Mouse (Mus musculus): ENCODE measurements around the gene Mtch2. TPM values are rescaled to one million over a fixed set of nuclear protein-coding genes. Genes with fewer than 3 reads are reported as not detected.

Mtch2 gene
- 207 and 210 TPM in 2 replicates for polyA plus RNA-seq (2014; fragmentation: Nextera tagmentation; extraction: Ambion mirVana)

DNA sequence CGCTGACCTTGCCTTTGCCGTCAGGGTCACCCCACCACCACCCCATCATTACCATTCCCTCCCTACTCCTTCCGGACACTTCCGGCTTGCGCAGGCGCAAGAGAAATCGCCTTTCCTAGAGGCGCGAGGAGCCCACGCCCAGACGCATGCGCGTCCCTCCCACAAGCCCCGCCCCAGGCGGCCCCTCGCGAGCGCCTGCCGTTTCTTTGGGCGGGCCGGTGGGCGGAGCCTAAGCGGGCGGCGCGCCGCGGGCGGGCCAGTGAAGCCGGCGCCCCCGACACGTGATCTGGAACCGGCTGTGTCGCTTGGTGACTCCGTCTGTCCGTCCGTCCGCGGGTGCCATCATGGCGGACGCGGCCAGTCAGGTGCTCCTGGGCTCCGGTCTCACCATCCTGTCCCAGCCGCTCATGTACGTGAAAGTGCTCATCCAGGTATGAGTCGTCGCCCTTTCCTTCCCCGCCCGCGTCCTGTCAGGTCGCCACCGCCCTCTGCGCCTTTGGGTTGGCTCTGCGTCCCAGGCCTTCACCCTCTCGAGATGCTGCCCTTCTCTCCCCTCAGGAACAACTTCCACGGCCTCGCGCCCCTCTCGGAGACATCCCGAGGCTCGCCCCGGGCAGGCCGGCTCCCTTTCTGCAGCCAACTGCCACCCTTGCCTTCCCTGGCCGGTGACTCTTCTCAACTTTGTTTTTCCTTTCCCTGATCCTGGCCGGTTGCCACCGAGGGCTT is at the start of gene Mtch2:
Gene Mtch2, plus strand, starts transcription at position 201 of the 726 bp plus-strand sequence.
- peak within 1 kb of the TSS; percentile 82 for H3K9ac ChIP-seq (ENCODE audit: low read depth, low read length)
- H3K9me3 ChIP-seq (ENCODE audit: control insufficient read depth, low read length): no peaks in the 10 kb centered on the region
- H3K4me1 ChIP-seq (ENCODE audit: control insufficient read depth, insufficient read depth, low read length): peaks cover 13% of the 10 kb centered on the region
- peaks cover 31% of the 10 kb centered on the region for H3K36me3 ChIP-seq (ENCODE audit: control insufficient read depth, insufficient read depth, low read length)
- H3K27ac ChIP-seq (replicated peaks; ENCODE audit: low read depth, low read length): peak within 1 kb of the TSS; percentile 81
- DNase-seq (ENCODE audit: low spot score) (peak; percentile 98), ATAC-seq (ENCODE audit: low read depth) (peak; percentile 98)
- peak within 1 kb of the TSS; percentile 75 for H3K4me2 ChIP-seq (ENCODE audit: low read depth, low read length)
- H3K4me3 ChIP-seq (ENCODE audit: low read depth, low read length): peak within 1 kb of the TSS; percentile 82
- H3K27me3 ChIP-seq (replicated peaks; ENCODE audit: control insufficient read depth, insufficient read depth, low read length): no peaks in the 10 kb centered on the region
- under 1% methylated on average over 51 of the region's 67 CpGs for WGBS

DNA sequence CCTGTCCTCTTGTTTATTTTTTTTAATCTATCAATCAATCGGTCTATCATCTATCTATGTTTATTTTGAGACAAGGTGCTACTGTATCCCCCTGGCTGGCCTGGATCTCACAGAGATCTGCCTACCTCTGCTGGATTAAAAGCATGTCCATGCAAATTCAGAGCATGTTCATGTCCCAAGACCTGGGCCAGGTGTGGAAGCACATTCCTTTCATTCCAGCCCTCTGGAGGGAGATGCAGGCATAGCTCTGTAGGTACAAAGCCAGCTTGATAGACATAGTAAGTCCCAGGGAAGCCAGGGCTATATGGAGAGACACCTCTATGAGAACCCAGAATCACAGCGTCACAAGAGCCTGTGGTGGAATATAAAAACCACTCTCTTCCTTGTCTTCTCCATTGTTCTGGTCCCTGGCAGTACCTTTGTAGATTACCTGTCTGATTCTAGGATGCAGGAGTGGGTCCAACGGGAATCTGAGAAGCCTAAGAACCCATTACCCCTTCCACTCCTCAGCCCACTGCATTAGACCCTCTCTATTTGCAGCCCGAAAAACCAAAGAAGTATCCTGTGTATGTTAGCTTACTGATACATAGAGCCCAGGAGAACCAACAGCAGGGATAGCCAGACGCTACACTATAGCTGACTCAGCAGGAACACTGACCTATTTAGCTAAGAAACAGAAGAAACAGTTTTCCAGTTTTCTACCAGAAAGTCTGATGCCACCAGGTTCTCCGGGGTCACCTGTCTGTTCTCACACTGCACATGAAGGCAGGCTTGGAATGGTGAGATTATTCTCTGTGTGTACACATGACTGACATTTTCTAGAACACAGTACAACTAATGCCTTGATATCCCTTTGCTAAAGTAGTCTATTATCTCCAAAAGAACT is 38.5 kb upstream of the Mtch2 start:
- 81% methylated on average over 6 of the region's 6 CpGs for WGBS
- H3K4me2 ChIP-seq (ENCODE audit: low read depth, low read length): no peak overlapping the region

DNA sequence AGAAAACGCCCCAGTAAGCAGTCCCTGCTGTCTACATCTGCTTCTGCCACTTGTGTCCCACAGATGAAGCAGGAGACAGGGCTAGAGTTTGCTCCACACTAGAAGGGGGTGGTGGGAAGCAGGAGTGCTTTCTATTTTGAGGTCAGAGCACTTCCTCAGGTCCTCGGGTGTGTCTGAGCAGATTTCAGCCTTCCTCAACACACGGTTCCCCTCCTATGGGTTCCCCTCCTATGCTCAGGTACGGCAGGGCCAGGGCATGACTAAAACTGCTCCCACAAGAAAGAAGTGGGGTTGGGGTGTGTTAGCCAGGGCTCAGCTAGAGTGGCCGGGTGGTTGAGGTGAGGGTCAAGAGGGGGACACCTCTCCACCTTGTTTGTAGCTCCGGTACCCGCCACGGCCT is 36.2 kb upstream of the Mtch2 start:
- DNase-seq (ENCODE audit: low spot score) (no peak), ATAC-seq (ENCODE audit: low read depth) (no peak)
- Histone ChIP-seq H3K4me1 (ENCODE audit: control insufficient read depth, insufficient read depth, low read length) (no peaks in the 10 kb centered on the region), H3K4me2 (ENCODE audit: low read depth, low read length) (no peak overlapping the region), H3K27me3 (replicated peaks; ENCODE audit: control insufficient read depth, insufficient read depth, low read length) (no peaks in the 10 kb centered on the region), H3K27ac (replicated peaks; ENCODE audit: low read depth, low read length) (no peak overlapping the region), H3K9ac (ENCODE audit: low read depth, low read length) (no peak overlapping the region), H3K9me3 (ENCODE audit: control insufficient read depth, low read length) (no peaks in the 10 kb centered on the region), H3K4me3 (ENCODE audit: low read depth, low read length) (no peak overlapping the region), H3K36me3 (ENCODE audit: control insufficient read depth, insufficient read depth, low read length) (no peaks in the 10 kb centered on the region)
- WGBS: 88% methylated on average over 8 of the region's 8 CpGs

More for the DNA sequence above, 38.5 kb upstream of the Mtch2 start:
- no peaks in the 10 kb centered on the region for H3K27me3 ChIP-seq (replicated peaks; ENCODE audit: control insufficient read depth, insufficient read depth, low read length)
- H3K9ac ChIP-seq (ENCODE audit: low read depth, low read length): no peak overlapping the region
- DNase-seq (ENCODE audit: low spot score) (peak; percentile 9), ATAC-seq (ENCODE audit: low read depth) (no peak)
- no peak overlapping the region for H3K4me3 ChIP-seq (ENCODE audit: low read depth, low read length)
- no peaks in the 10 kb centered on the region for H3K9me3 ChIP-seq (ENCODE audit: control insufficient read depth, low read length)
- H3K27ac ChIP-seq (replicated peaks; ENCODE audit: low read depth, low read length): no peak overlapping the region
- H3K4me1 ChIP-seq (ENCODE audit: control insufficient read depth, insufficient read depth, low read length): no peaks in the 10 kb centered on the region
- H3K36me3 ChIP-seq (ENCODE audit: control insufficient read depth, insufficient read depth, low read length): no peaks in the 10 kb centered on the region

DNA sequence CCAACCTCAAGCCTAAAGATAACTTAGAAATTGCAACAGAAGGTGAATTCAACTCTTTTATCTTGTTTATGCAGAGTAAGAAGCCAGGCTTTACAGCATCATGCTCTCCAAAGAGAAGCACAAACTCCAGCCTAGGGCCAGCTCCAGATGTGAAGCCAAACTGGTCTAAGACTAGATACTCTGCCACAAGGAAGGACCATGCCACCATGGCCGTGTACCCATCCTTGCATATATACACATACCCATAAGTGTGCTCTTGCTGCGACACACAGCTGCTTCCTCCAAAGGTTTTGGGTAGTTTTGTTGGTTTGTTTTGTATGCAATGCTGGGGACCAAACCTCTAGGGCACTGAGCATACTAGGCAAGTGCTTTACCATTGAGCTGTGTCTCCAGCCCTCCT is 31.7 kb upstream of the Mtch2 start:
- Histone ChIP-seq H3K36me3 (ENCODE audit: control insufficient read depth, insufficient read depth, low read length) (no peaks in the 10 kb centered on the region), H3K27ac (replicated peaks; ENCODE audit: low read depth, low read length) (no peak overlapping the region), H3K9ac (ENCODE audit: low read depth, low read length) (no peak overlapping the region), H3K4me3 (ENCODE audit: low read depth, low read length) (no peak overlapping the region), H3K4me1 (ENCODE audit: control insufficient read depth, insufficient read depth, low read length) (no peaks in the 10 kb centered on the region), H3K27me3 (replicated peaks; ENCODE audit: control insufficient read depth, insufficient read depth, low read length) (no peaks in the 10 kb centered on the region), H3K4me2 (ENCODE audit: low read depth, low read length) (no peak overlapping the region), H3K9me3 (ENCODE audit: control insufficient read depth, low read length) (no peaks in the 10 kb centered on the region)
- 77% methylated on average over 2 of the region's 2 CpGs for WGBS
- ATAC-seq (ENCODE audit: low read depth): no peak
- DNase-seq (ENCODE audit: low spot score): no peak

DNA sequence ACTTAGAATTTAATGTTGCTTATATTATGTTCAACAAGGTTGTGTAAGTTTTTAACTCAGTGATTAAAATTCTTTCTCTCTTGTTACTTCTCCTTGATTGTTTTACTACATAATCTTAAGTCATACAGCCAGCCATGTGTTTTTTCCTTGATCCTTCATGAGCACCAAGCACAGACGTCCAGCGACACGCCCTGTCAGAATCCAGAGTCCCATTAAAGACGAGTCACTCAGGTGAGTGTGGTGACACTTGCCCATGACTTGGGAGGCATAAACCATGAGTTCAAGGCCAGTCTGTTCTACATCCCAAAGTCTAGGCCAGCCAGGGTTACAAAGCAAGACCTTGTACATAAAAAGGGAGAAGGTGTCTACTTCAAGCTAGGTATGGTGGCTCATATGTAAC is 30.8 kb upstream of the Mtch2 start:
- Histone ChIP-seq H3K4me1 (ENCODE audit: control insufficient read depth, insufficient read depth, low read length) (no peaks in the 10 kb centered on the region), H3K36me3 (ENCODE audit: control insufficient read depth, insufficient read depth, low read length) (no peaks in the 10 kb centered on the region), H3K9me3 (ENCODE audit: control insufficient read depth, low read length) (no peaks in the 10 kb centered on the region), H3K9ac (ENCODE audit: low read depth, low read length) (no peak overlapping the region), H3K27ac (replicated peaks; ENCODE audit: low read depth, low read length) (no peak overlapping the region), H3K4me3 (ENCODE audit: low read depth, low read length) (no peak overlapping the region), H3K27me3 (replicated peaks; ENCODE audit: control insufficient read depth, insufficient read depth, low read length) (no peaks in the 10 kb centered on the region), H3K4me2 (ENCODE audit: low read depth, low read length) (no peak overlapping the region)
- 75% methylated on average over 4 of the region's 4 CpGs for WGBS
- no peak for ATAC-seq (ENCODE audit: low read depth)
- DNase-seq (ENCODE audit: low spot score): no peak

DNA sequence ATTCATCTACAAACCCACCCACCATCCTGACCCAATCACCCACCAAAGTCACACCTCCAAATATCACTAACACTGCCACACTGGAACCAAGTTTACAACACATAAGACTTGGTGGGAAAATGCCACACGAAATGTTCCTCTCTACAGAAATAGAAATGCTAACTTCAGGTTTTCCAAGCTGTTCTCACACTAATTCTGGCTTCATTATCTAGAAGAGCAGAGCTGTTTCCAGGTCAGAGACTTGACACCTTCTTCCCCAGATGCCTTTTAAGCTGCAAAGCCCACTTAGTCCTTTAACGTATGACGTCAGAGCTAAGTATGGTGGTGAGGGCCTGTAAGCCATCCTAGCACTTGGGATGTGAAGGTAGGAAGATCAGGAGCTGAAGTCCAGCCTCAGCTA is 28.2 kb upstream of the Mtch2 start:
- H3K4me2 ChIP-seq (ENCODE audit: low read depth, low read length): no peak overlapping the region
- H3K27ac ChIP-seq (replicated peaks; ENCODE audit: low read depth, low read length): no peak overlapping the region
- 87% methylated on average over 3 of the region's 3 CpGs for whole genome bisulfite sequencing
- no peak overlapping the region for H3K4me3 ChIP-seq (ENCODE audit: low read depth, low read length)
- no peaks in the 10 kb centered on the region for H3K27me3 ChIP-seq (replicated peaks; ENCODE audit: control insufficient read depth, insufficient read depth, low read length)
- no peaks in the 10 kb centered on the region for H3K4me1 ChIP-seq (ENCODE audit: control insufficient read depth, insufficient read depth, low read length)
- no peak for ATAC-seq (ENCODE audit: low read depth)
- no peaks in the 10 kb centered on the region for H3K36me3 ChIP-seq (ENCODE audit: control insufficient read depth, insufficient read depth, low read length)
- H3K9me3 ChIP-seq (ENCODE audit: control insufficient read depth, low read length): no peaks in the 10 kb centered on the region
- H3K9ac ChIP-seq (ENCODE audit: low read depth, low read length): no peak overlapping the region
- DNase-seq (ENCODE audit: low spot score): no peak

DNA sequence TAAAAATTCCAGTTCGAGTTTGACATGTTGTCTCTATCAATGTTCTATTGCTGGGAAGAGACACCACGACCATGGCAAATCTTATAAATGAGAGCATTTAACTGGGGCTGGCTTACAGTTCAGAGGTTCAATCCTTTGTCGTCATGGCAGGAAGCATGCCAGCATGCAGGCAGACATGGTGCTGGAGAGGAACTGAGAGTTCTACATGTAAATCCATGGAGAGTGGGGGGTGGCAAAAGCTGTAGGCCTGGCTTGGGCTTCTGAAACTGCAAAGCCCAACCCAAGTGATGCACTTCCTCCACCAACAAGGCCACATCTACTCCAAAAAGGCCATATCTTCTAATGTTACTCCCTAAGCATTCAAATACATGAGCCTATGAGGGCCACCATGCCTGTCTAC is 26.1 kb upstream of the Mtch2 start:
- no peaks in the 10 kb centered on the region for H3K27me3 ChIP-seq (replicated peaks; ENCODE audit: control insufficient read depth, insufficient read depth, low read length)
- H3K9me3 ChIP-seq (ENCODE audit: control insufficient read depth, low read length): no peaks in the 10 kb centered on the region
- 67% methylated on average over 3 of the region's 3 CpGs for WGBS
- no peak overlapping the region for H3K4me2 ChIP-seq (ENCODE audit: low read depth, low read length)
- ATAC-seq (ENCODE audit: low read depth) (no peak), DNase-seq (ENCODE audit: low spot score) (no peak)
- no peak overlapping the region for H3K27ac ChIP-seq (replicated peaks; ENCODE audit: low read depth, low read length)
- H3K4me3 ChIP-seq (ENCODE audit: low read depth, low read length): no peak overlapping the region
- H3K36me3 ChIP-seq (ENCODE audit: control insufficient read depth, insufficient read depth, low read length): no peaks in the 10 kb centered on the region
- H3K4me1 ChIP-seq (ENCODE audit: control insufficient read depth, insufficient read depth, low read length): no peaks in the 10 kb centered on the region
- H3K9ac ChIP-seq (ENCODE audit: low read depth, low read length): no peak overlapping the region

DNA sequence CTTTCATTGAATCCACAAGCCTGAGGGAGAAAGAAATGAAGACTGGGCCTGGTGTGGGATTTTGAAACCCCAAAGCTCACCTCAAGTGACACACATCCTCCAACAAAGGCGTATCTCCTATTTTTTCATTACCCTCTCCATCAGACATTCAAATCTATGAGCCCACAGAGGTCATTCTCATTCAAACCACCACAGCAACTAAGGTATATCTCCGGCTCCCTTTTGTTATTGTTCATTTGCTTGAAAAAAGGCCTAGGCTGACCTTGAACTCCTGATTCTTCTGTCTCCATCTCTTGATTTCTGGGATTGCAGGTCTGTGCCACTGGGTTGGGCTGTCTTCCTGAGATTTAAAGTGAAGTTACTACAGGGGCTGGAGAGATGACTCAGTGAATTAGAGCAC is 24.0 kb upstream of the Mtch2 start:
- no peak overlapping the region for H3K27ac ChIP-seq (replicated peaks; ENCODE audit: low read depth, low read length)
- H3K9ac ChIP-seq (ENCODE audit: low read depth, low read length): no peak overlapping the region
- 87% methylated on average over 2 of the region's 2 CpGs for WGBS
- no peak overlapping the region for H3K4me2 ChIP-seq (ENCODE audit: low read depth, low read length)
- no peaks in the 10 kb centered on the region for H3K36me3 ChIP-seq (ENCODE audit: control insufficient read depth, insufficient read depth, low read length)
- no peak overlapping the region for H3K4me3 ChIP-seq (ENCODE audit: low read depth, low read length)
- no peak for ATAC-seq (ENCODE audit: low read depth)
- no peaks in the 10 kb centered on the region for H3K27me3 ChIP-seq (replicated peaks; ENCODE audit: control insufficient read depth, insufficient read depth, low read length)
- H3K9me3 ChIP-seq (ENCODE audit: control insufficient read depth, low read length): no peaks in the 10 kb centered on the region
- no peak for DNase-seq (ENCODE audit: low spot score)
- H3K4me1 ChIP-seq (ENCODE audit: control insufficient read depth, insufficient read depth, low read length): no peaks in the 10 kb centered on the region

Measured in embryonic facial prominence, embryonic 14.5 days (tissue).